Mouse (Mus musculus) ES-Bruce4 (cell line): Measurements from ENCODE around the gene Gsdma2. TPM values are rescaled to one million over a fixed set of nuclear protein-coding genes. Genes with fewer than 3 reads are reported as not detected.

ENCODE experiments used
- H3K27ac ChIP-seq: 2 replicates; pipeline ENCODE4 v1.5.1; 2012; ENCODE audit warnings: low read length, inconsistent platforms; ENCODE audit not compliant: insufficient read depth
- H3K27me3 ChIP-seq: 2 replicates; pipeline ENCODE4 v1.6.1; 2012; ENCODE audit warnings: mild to moderate bottlenecking, low read length, inconsistent platforms; ENCODE audit not compliant: control insufficient read depth, poor library complexity, insufficient read depth, severe bottlenecking
- H3K36me3 ChIP-seq: 2 replicates; pipeline ENCODE4 v1.6.1; 2012; ENCODE audit warnings: inconsistent platforms, mild to moderate bottlenecking, low read length, moderate library complexity; ENCODE audit not compliant: control insufficient read depth, poor library complexity, insufficient read depth, severe bottlenecking
- H3K4me1 ChIP-seq: one replicate; pipeline ENCODE4 v1.8.1; 2011; ENCODE audit warnings: low read length; ENCODE audit not compliant: control insufficient read depth, insufficient read depth
- H3K4me3 ChIP-seq: 2 replicates; pipeline ENCODE4 v1.5.1; 2011; ENCODE audit warnings: low read depth, mild to moderate bottlenecking, low read length
- H3K9ac ChIP-seq: 2 replicates; pipeline ENCODE4 v1.6.1; 2012; ENCODE audit warnings: low read depth, mild to moderate bottlenecking, inconsistent platforms; ENCODE audit not compliant: poor library complexity, severe bottlenecking
- H3K9me3 ChIP-seq: replicated peaks from 2 replicates; pipeline ENCODE4 v1.6.1; 2012; ENCODE audit warnings: mild to moderate bottlenecking, low read length, inconsistent platforms; ENCODE audit not compliant: control insufficient read depth, poor library complexity, insufficient read depth, severe bottlenecking
- CTCF ChIP-seq: IDR thresholded peaks from one replicate; pipeline ENCODE4 v1.8.1; 2011; ENCODE audit warnings: low read depth, low read length
- EP300 ChIP-seq: IDR thresholded peaks from 2 replicates; pipeline ENCODE4 v1.6.1; 2011; ENCODE audit warnings: low read depth, low read length; ENCODE audit not compliant: insufficient read depth
- POLR2A ChIP-seq: IDR thresholded peaks from one replicate; pipeline ENCODE4 v1.8.1; 2011; ENCODE audit warnings: low read length; ENCODE audit not compliant: insufficient read depth
- polyA plus RNA-seq: library from polyadenylated mRNA; stranded (reverse); fragments of >200 nt; gene quantifications from 2 replicates; pipeline ENCODE4 v1.2.4, GENCODE M21; 2011; ENCODE audit warnings: low read depth; ENCODE audit not compliant: missing spikeins, insufficient read depth, insufficient read length

Gsdma2 gene
- polyA plus RNA-seq, 1 experiment, result not detected

GRCm38 (mm10) chr11:98698849-98699640, 52.5 kb downstream of the Gsdma2 start:
- Histone ChIP-seq H3K36me3 (peaks cover 17% of the 10 kb centered on the region), H3K27ac (no peak overlapping the region), H3K4me1 (peaks cover 2% of the 10 kb centered on the region), H3K27me3 (no peaks in the 10 kb centered on the region), H3K9ac (no peak overlapping the region), H3K9me3 (no peaks in the 10 kb centered on the region), H3K4me3 (no peak overlapping the region)
- TF ChIP-seq EP300 (no peak), POLR2A (no peak), CTCF (no peak)

DNA sequence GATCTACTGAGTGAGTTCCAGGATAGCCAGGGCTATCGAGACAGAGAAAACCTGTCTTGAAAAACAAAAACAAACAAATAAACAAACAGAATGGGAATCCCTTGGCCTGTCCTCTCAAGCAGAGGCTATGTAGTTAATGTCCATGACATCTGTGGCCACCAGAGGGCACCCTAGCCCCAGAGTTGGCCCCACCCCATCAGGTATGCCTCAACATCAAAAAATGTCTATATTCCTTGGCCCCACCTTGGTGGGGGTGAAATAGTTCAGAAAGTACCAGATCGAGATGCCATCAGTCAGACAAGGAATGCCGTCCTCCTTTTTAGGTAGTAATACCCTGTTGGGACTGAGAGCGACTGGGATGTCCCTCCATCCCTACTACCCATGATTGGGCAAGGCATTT, 53.4 kb downstream of the Gsdma2 start:
- TF ChIP-seq POLR2A, result no peak
- peak; percentile 91 for TF ChIP-seq CTCF
- Histone ChIP-seq H3K27me3 (no peaks in the 10 kb centered on the region), H3K4me3 (no peak overlapping the region), H3K9me3 (no peaks in the 10 kb centered on the region), H3K27ac (no peak overlapping the region), H3K4me1 (peaks cover 2% of the 10 kb centered on the region), H3K36me3 (peaks cover 10% of the 10 kb centered on the region; the same call in 1 of the 2 replicates), H3K9ac (no peak overlapping the region)

DNA sequence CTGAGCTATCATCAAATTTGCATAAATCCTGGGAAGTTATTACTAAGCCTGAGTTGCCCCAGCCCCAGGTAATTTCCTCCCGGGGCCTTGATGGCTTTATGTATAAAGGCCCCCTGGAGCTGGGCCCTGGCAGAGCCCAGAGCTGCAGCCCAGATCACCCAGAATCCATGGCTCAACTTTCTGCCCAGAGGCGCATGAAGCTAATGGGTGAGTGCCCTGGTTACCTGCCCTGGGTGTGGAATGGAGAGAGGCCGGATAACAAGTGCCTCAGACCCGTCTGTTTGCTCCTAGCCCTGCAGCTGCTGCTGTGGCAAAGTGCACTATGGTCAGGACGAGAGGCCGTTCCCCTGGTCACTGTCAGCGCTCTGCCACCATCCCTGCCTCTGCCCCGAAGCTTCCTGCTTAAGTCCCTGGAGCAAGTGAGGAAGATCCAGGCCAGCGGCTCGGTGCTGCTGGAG, 54.7 kb downstream of the Gsdma2 start, which contains the start of gene Csf3:
TSS of gene Csf3 (plus strand) at position 51 of the 458 bp plus-strand sequence.
- Histone ChIP-seq H3K27ac (no peak within 1 kb of the TSS), H3K9ac (no peak within 1 kb of the TSS), H3K36me3 (no peaks in the 10 kb centered on the region), H3K27me3 (no peaks in the 10 kb centered on the region), H3K4me3 (no peak within 1 kb of the TSS), H3K4me1 (peaks cover 2% of the 10 kb centered on the region), H3K9me3 (no peaks in the 10 kb centered on the region)
- TF ChIP-seq POLR2A (no peak), CTCF (no peak), EP300 (no peak)

DNA sequence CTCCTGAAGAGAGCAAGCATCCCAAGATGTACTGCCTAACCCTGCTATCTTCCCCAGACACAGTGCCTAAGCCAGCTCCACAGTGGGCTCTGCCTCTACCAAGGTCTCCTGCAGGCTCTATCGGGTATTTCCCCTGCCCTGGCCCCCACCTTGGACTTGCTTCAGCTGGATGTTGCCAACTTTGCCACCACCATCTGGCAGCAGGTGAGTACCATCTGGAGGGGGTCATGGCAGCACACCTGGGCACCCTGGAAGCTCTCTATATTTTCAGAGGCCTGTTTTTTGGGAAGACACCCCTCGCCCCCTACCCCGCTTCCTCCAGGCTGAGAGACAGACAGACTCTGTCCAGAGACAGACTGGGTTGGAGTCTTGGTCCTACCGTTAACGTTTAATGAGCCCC, 55.8 kb downstream of the Gsdma2 start:
- no peak overlapping the region for H3K9ac ChIP-seq
- TF ChIP-seq CTCF (no peak), POLR2A (no peak), EP300 (no peak)

DNA sequence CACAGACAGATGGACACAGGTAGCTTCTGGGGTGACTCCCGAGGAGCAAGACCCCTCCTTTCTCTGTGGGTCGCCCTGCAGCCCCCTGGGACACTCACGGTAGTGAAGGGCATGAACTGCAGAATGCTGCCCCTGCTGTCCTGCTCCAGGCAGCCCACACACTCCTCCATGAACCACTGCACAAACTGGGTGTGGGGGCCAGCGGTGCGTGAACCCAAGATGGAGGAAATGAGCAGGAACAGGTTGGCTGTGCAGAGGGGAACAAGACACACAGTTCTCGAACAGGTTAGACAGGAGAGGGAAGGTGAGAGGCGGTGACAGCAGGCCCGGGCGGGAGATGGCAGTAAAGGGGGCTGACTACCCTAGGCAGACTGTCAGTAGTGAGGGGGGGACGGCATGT, 58.5 kb downstream of the Gsdma2 start:
- Histone ChIP-seq H3K4me1 (peaks cover 2% of the 10 kb centered on the region), H3K36me3 (no peaks in the 10 kb centered on the region), H3K9me3 (no peaks in the 10 kb centered on the region), H3K4me3 (no peak overlapping the region), H3K9ac (no peak overlapping the region), H3K27me3 (no peaks in the 10 kb centered on the region), H3K27ac (no peak overlapping the region)
- TF ChIP-seq POLR2A (no peak), EP300 (no peak), CTCF (no peak)

More for the DNA sequence above, 55.8 kb downstream of the Gsdma2 start:
- no peaks in the 10 kb centered on the region for H3K9me3 ChIP-seq
- H3K4me1 ChIP-seq, result peaks cover 2% of the 10 kb centered on the region
- no peak overlapping the region for H3K27ac ChIP-seq
- H3K4me3 ChIP-seq, result no peak overlapping the region
- H3K36me3 ChIP-seq, result no peaks in the 10 kb centered on the region
- no peaks in the 10 kb centered on the region for H3K27me3 ChIP-seq

Other genes with a start within 250 kb of the Gsdma2 start
- gene Pgap3, start 246.3 kb upstream of the Gsdma2 start, polyA plus RNA-seq, result 4.5 and 5.0 TPM in 2 replicates
- 11.0 and 12.4 TPM in 2 replicates for gene Erbb2, start 234.3 kb upstream of the Gsdma2 start, polyA plus RNA-seq
- 65.1 and 67.2 TPM in 2 replicates for gene Mien1, start 207.8 kb upstream of the Gsdma2 start, polyA plus RNA-seq
- 45.6 and 48.2 TPM in 2 replicates for gene Grb7, start 200.4 kb upstream of the Gsdma2 start, polyA plus RNA-seq
- gene Ikzf3, start 100.7 kb upstream of the Gsdma2 start, polyA plus RNA-seq, result not detected in 2 replicates
- not detected in 2 replicates for gene Zpbp2, start 95.7 kb upstream of the Gsdma2 start, polyA plus RNA-seq
- 19.3 and 20.0 TPM in 2 replicates for gene Ormdl3, start 59.4 kb upstream of the Gsdma2 start, polyA plus RNA-seq
- gene Lrrc3c, start 48.5 kb upstream of the Gsdma2 start, polyA plus RNA-seq, result not detected in 2 replicates
- gene Gm12355, start 21.1 kb upstream of the Gsdma2 start, polyA plus RNA-seq, result 50.0 and 53.5 TPM in 2 replicates
- gene Gsdma3, start 20.4 kb upstream of the Gsdma2 start, polyA plus RNA-seq, result not detected in 2 replicates
- 0.22 and 0.56 TPM in 2 replicates for gene Gsdma, start 17.6 kb downstream of the Gsdma2 start, polyA plus RNA-seq
- 123 and 129 TPM in 2 replicates for gene Psmd3, start 35.8 kb downstream of the Gsdma2 start, polyA plus RNA-seq
- not detected in 2 replicates for gene Csf3, start 54.5 kb downstream of the Gsdma2 start, polyA plus RNA-seq
- 83.5 and 85.8 TPM in 2 replicates for gene Med24, start 82.7 kb downstream of the Gsdma2 start, polyA plus RNA-seq
- gene Thra, start 93.9 kb downstream of the Gsdma2 start, polyA plus RNA-seq, result 20.7 and 24.6 TPM in 2 replicates
- 7.4 and 7.5 TPM in 2 replicates for gene Nr1d1, start 128.6 kb downstream of the Gsdma2 start, polyA plus RNA-seq
- gene Msl1, start 148.8 kb downstream of the Gsdma2 start, polyA plus RNA-seq, result 68.7 and 69.1 TPM in 2 replicates
- 55.0 and 57.7 TPM in 2 replicates for gene Casc3, start 158.1 kb downstream of the Gsdma2 start, polyA plus RNA-seq
- gene Rapgefl1, start 190.0 kb downstream of the Gsdma2 start, polyA plus RNA-seq, result 3.5 and 4.0 TPM in 2 replicates
- gene Wipf2, start 216.9 kb downstream of the Gsdma2 start, polyA plus RNA-seq, result 36.5 and 40.3 TPM in 2 replicates